Mouse (Mus musculus) forebrain, postnatal 0 days (tissue): ENCODE data around the gene Src. TPM values are rescaled to one million over a fixed set of nuclear protein-coding genes. Genes with fewer than 3 reads are reported as not detected.
A peak's percentile ranks its signal among the peaks of the same experiment; 100 is the strongest.

Experiments
- ATAC-seq: fragments of 200-750 bp; cut with Nextera tagmentation; 2 replicates; pipeline ENCODE4 v1.8.0; 2017; ENCODE audit warnings: mild to moderate bottlenecking, moderate library complexity
- DNase-seq: peaks from one replicate; pipeline ENCODE4 v3.0.0-alpha.2; 2015
- H3K27ac ChIP-seq: fragments of 300-500 bp; sonication (generic); 2 replicates; pipeline ENCODE4 v1.5.1; 2014; ENCODE audit warnings: low read depth, mild to moderate bottlenecking, antibody characterized with exemption, low read length, moderate library complexity, mixed read lengths
- H3K27me3 ChIP-seq: fragments of 300-500 bp; sonication (generic); 2 replicates; pipeline ENCODE4 v1.6.1; 2014; ENCODE audit warnings: mild to moderate bottlenecking, low read length, mixed read lengths; ENCODE audit not compliant: insufficient read depth
- H3K36me3 ChIP-seq: fragments of 300-500 bp; sonication (generic); 2 replicates; pipeline ENCODE4 v1.6.1; 2014; ENCODE audit warnings: mild to moderate bottlenecking, moderate library complexity; ENCODE audit not compliant: insufficient read depth
- H3K4me1 ChIP-seq: fragments of 300-500 bp; sonication (generic); 2 replicates; pipeline ENCODE4 v1.6.1; 2014; ENCODE audit warnings: antibody characterized with exemption; ENCODE audit not compliant: insufficient read depth
- H3K4me2 ChIP-seq: fragments of 300-500 bp; sonication (generic); 2 replicates; pipeline ENCODE4 v1.6.1; 2014; ENCODE audit warnings: low read depth, mild to moderate bottlenecking, moderate library complexity
- H3K4me3 ChIP-seq: fragments of 300-500 bp; sonication (generic); 2 replicates; pipeline ENCODE4 v1.5.1; 2014; ENCODE audit warnings: low read depth, low read length, mixed read lengths
- H3K9ac ChIP-seq: fragments of 300-500 bp; sonication (generic); 2 replicates; pipeline ENCODE4 v1.6.1; 2014; ENCODE audit warnings: mild to moderate bottlenecking
- H3K9me3 ChIP-seq: fragments of 300-500 bp; sonication (generic); 2 replicates; pipeline ENCODE4 v1.6.1; 2016; ENCODE audit warnings: low read length
- CTCF ChIP-seq: sonication (generic); IDR thresholded peaks from 2 replicates; pipeline ENCODE4 v1.5.1; 2016; ENCODE audit warnings: antibody characterized with exemption, control low read depth, low read depth
- WGBS: fragments of 180-500 bp; shearing (Covaris S2); extraction: QIAGEN DNeasy Blood & Tissue Kit; methylation state at CpG from one replicate; pipeline ENCODE4 v1.1.7; 2014; 5-methylcytosine and 5-hydroxymethylcytosine counted together
- polyA plus RNA-seq: library from polyadenylated mRNA; unstranded; fragments of >200 nt; fragmentation: Nextera tagmentation; extraction: Ambion mirVana; gene quantifications from 2 replicates; pipeline ENCODE4 v1.2.1, GENCODE M21; 2015
- total RNA-seq: library from RNA; depleted of rRNA; stranded (reverse); fragments of >200 nt; gene quantifications from 2 replicates; pipeline ENCODE4 v1.2.3, GENCODE M21; 2014

Gene Src
- total and polyA plus RNA-seq, 2 experiments from 2014 or later, result 29.1 to 124 TPM

DNA sequence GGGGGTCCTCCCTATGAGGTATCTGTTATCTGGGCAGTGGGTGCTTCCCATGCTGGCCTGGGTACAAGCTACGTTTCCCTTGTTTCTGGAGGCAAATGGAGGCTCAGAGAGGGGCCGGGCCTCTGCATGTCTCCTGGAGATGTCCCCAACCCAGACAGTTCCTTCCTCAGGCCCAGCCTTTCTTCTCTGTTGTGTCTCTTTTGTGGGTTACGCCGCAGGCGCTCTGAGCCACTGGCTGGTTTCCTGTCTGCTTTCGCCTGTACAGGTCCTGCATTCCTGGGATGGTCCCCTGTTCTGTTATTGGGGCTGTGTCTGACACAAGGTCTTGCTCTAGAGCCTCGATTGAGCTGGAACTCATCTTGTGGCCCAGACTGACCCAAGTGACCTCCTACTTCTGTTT is 11.5 kb downstream of the Src start:
- Histone ChIP-seq H3K9me3 (no peaks in the 10 kb centered on the region), H3K4me1 (peaks cover 18% of the 10 kb centered on the region), H3K36me3 (peaks cover 15% of the 10 kb centered on the region; the same call in 1 of the 2 replicates), H3K27ac (no peak overlapping the region), H3K27me3 (no peaks in the 10 kb centered on the region), H3K4me2 (no peak overlapping the region), H3K4me3 (no peak overlapping the region), H3K9ac (no peak overlapping the region)
- ATAC-seq (no peak), DNase-seq (no peak)
- WGBS, result 86% methylated on average over 7 of the region's 7 CpGs
- TF ChIP-seq CTCF, result no peak

DNA sequence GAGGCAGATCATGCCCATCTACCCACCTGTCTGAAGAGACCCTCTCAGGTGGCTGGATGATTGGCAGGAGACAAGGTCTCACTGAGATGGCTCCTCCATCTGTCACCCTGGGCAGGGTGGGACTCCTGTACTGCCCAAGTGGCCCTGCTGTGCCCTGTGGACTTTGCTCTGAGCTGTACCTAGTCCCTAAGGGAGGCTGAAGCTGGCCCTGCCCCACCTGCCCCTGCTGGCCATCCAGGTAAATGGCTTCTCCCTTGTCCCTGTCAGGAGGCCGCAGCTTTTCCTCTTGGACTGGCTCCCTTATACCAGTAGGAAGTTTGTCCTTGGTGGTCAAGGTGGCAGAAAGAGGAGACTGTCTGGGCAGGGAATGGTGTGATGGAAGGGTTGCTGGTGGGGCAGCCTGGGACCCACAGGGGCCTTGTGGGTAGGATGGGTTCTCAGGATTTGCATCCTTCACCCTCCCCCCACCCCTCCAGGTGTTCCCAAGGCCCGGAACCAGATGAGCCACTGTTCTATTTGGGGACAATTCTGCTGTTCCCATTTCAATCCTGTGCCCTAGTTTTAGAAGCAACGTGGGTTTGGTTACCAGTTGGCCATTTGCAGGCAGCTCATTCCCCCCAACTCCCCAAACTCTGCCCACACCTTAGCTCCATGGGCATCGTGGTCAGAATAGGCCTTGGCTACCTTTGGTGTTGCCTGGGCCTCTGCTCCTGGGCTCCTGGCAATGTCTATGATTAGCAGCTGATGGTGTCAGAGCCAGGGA is 12.6 kb downstream of the Src start:
- Histone ChIP-seq H3K27ac (no peak overlapping the region), H3K4me3 (no peak overlapping the region), H3K9me3 (no peaks in the 10 kb centered on the region), H3K27me3 (no peaks in the 10 kb centered on the region), H3K4me1 (peaks cover 10% of the 10 kb centered on the region), H3K36me3 (peaks cover 20% of the 10 kb centered on the region; the same call in 1 of the 2 replicates), H3K4me2 (no peak overlapping the region), H3K9ac (no peak overlapping the region)
- no peak for TF ChIP-seq CTCF
- ATAC-seq (no peak), DNase-seq (no peak)
- 67% methylated on average over 4 of the region's 4 CpGs for WGBS

DNA sequence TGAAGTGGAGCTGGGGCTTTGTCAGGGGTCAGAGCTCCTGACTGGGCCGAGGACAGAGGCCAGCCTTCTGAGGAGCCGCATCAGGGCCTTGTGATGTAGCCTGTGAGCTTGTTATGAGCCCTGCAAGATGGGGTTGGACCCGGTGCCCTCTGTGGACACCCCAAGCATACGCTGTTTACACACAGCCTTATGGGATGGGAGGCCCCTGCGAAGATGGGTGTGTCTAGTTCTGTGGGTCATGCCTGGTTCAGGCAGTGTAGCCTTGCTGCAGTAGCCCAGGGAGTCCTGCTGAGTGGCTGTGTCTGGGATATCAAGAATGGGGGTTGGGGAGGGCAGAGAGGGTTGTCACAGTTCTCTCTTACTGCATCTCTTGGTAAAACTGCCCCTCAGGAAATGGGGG is 13.7 kb downstream of the Src start:
- DNase-seq (no peak), ATAC-seq (no peak)
- no peak for TF ChIP-seq CTCF
- Histone ChIP-seq H3K36me3 (peaks cover 20% of the 10 kb centered on the region; the same call in 1 of the 2 replicates), H3K4me1 (peaks cover 10% of the 10 kb centered on the region), H3K4me2 (no peak overlapping the region), H3K27ac (peak overlapping the region; percentile 64), H3K9me3 (no peaks in the 10 kb centered on the region), H3K4me3 (no peak overlapping the region), H3K27me3 (no peaks in the 10 kb centered on the region), H3K9ac (0 out of 2 replicates have a peak overlapping the region, but pooled peaks have one; percentile 22)
- 76% methylated on average over 5 of the region's 5 CpGs for WGBS

DNA sequence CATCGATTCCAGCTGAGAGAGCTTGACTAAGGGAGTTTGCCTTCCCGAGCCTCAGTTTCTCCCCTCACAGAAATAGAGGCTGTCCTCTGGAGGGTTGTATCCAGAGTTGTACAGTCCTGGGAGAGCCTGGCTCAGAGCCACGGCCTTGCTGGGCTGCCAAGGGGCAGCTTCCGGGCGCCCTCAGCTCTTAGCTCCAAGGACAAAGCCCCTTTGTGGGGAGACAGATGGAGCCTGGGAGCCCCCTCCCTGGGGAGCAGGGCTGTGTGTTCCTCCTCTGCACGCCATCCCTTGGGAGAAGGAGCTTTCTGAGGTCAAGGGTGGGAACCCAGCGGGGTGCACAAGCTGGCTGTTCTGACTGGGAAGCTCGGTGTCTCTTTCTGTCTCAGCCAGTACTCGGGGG is 14.2 kb downstream of the Src start:
- no peaks in the 10 kb centered on the region for H3K9me3 ChIP-seq
- DNase-seq (peak; percentile 72), ATAC-seq (peak; percentile 72)
- H3K4me2 ChIP-seq, result no peak overlapping the region
- 0 out of 2 replicates have a peak overlapping the region, but pooled peaks have one; percentile 22 for H3K9ac ChIP-seq
- no peak for TF ChIP-seq CTCF
- no peaks in the 10 kb centered on the region for H3K27me3 ChIP-seq
- H3K4me3 ChIP-seq, result no peak overlapping the region
- WGBS, result 28% methylated on average over 9 of the region's 9 CpGs
- H3K27ac ChIP-seq, result peak overlapping the region; percentile 64
- peaks cover 10% of the 10 kb centered on the region for H3K4me1 ChIP-seq
- H3K36me3 ChIP-seq, result peaks cover 20% of the 10 kb centered on the region; the same call in 1 of the 2 replicates

DNA sequence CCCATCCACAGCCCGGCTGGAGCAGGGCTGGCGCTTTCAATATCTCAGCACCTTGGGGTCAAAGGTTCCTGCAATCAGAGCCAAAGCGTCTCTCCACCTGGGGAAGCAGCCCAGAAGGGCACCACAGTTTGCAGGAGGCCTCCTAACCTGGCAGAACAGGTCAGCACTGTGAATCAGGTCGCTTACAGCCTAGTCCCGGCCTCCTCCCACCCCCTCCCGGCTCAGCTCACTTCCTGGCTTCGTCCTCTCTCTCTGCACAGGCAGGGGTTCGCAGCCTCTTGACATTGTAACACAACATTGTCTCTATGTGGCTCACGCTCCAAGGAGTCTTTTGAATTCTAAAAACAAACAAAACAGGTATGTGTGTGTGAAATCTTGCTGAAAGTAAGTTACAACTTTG is 15.8 kb downstream of the Src start:
- Histone ChIP-seq H3K27me3 (no peaks in the 10 kb centered on the region), H3K9ac (peak overlapping the region; percentile 3; the same call in 1 of the 2 replicates), H3K4me2 (no peak overlapping the region), H3K4me1 (peaks cover 10% of the 10 kb centered on the region), H3K36me3 (peaks cover 16% of the 10 kb centered on the region; the same call in 1 of the 2 replicates), H3K9me3 (no peaks in the 10 kb centered on the region), H3K4me3 (no peak overlapping the region), H3K27ac (peak overlapping the region; percentile 64; the same call in 1 of the 2 replicates)
- 32% methylated on average over 9 of the region's 9 CpGs for WGBS
- ATAC-seq, result no peak
- DNase-seq, result no peak
- no peak for TF ChIP-seq CTCF

DNA sequence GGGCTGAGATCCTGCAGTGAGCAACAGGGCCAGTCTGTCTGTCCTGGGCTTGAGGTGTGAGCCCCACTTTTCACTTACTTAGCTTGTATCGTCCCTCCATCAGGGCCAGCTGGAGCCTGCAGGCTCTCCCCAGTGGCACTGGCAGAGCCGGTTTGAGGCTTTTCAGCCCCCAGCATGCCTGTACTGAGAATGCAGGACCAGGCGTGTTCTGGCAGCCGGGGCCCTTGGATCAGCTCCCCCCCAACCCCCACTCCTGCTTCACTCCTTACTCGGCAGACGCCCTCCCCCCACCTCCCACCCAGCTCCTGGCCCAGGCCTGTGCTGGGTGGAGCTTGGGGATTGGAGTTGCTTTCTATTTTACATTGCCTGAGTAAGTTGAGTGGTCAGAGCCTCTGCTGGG is 16.3 kb downstream of the Src start:
- H3K9ac ChIP-seq, result 0 out of 2 replicates have a peak overlapping the region, but pooled peaks have one; percentile 3
- H3K4me3 ChIP-seq, result no peak overlapping the region
- no peaks in the 10 kb centered on the region for H3K9me3 ChIP-seq
- DNase-seq, result peak; percentile 60
- H3K27me3 ChIP-seq, result no peaks in the 10 kb centered on the region
- peak overlapping the region; percentile 64; the same call in 1 of the 2 replicates for H3K27ac ChIP-seq
- H3K4me1 ChIP-seq, result peaks cover 10% of the 10 kb centered on the region
- ATAC-seq, result peak; percentile 61
- TF ChIP-seq CTCF, result no peak
- 14% methylated on average over 6 of the region's 6 CpGs for WGBS
- H3K36me3 ChIP-seq, result peaks cover 12% of the 10 kb centered on the region; the same call in 1 of the 2 replicates
- no peak overlapping the region for H3K4me2 ChIP-seq

DNA sequence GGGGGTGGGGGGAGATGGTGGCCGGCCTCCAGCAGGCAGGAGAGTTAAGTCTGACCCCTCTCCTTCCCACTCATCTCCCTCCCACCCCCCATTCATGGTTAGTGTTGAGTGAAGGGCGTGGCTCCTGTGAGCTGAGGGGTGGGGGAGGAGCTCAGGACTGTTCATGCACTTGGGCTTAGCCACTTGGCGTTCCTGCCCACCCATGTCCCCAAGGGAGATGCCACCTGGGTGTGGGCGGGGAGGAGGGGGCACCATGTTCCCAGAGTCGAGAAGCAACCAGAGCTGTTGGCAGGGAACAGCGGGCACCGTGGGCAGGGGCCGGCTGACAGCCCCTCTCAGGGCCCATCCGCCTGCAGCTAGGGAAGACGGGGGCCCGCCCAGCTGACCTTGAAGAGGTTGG is 18.3 kb downstream of the Src start:
- Histone ChIP-seq H3K4me3 (no peak overlapping the region), H3K4me1 (peaks cover 10% of the 10 kb centered on the region), H3K36me3 (peaks cover 24% of the 10 kb centered on the region), H3K9me3 (no peaks in the 10 kb centered on the region), H3K9ac (no peak overlapping the region), H3K4me2 (no peak overlapping the region), H3K27me3 (no peaks in the 10 kb centered on the region), H3K27ac (no peak overlapping the region)
- WGBS, result 88% methylated on average over 10 of the region's 11 CpGs
- DNase-seq (no peak), ATAC-seq (no peak)
- TF ChIP-seq CTCF, result no peak
